Mouse (Mus musculus) stomach, embryonic 15.5 days (tissue): ENCODE measurements at regions not wholly inside any gene's neighbourhood (a gene's known extent, or its start where the extent isn't known, plus 50 kb on each side); places are given as distances from the start of the nearest gene placed in this dataset.

ENCODE experiments used
- ATAC-seq: fragments of 200-750 bp; cut with Nextera tagmentation; 2 replicates; pipeline ENCODE4 v1.8.0; 2017; ENCODE audit warnings: low read depth, moderate number of reproducible peaks, moderate TSS enrichment; ENCODE audit not compliant: insufficient read depth, low FRiP score
- H3K27ac ChIP-seq: fragments of 300-500 bp; sonication (generic); 2 replicates; pipeline ENCODE4 v1.5.1; 2015; ENCODE audit warnings: mild to moderate bottlenecking, inconsistent platforms
- H3K27me3 ChIP-seq: fragments of 300-500 bp; sonication (generic); replicated peaks from 2 replicates; pipeline ENCODE4 v1.6.1; 2015; ENCODE audit warnings: inconsistent platforms
- H3K36me3 ChIP-seq: fragments of 300-500 bp; sonication (generic); 2 replicates; pipeline ENCODE4 v1.6.1; 2015; ENCODE audit warnings: inconsistent platforms
- H3K4me1 ChIP-seq: fragments of 300-500 bp; sonication (generic); 2 replicates; pipeline ENCODE4 v1.6.1; 2015; ENCODE audit warnings: inconsistent platforms
- H3K4me2 ChIP-seq: fragments of 300-500 bp; sonication (generic); 2 replicates; pipeline ENCODE4 v1.6.1; 2015; ENCODE audit warnings: mild to moderate bottlenecking, inconsistent platforms
- H3K4me3 ChIP-seq: fragments of 300-500 bp; sonication (generic); replicated peaks from 2 replicates; pipeline ENCODE4 v1.5.1; 2015; ENCODE audit warnings: inconsistent platforms
- H3K9ac ChIP-seq: fragments of 300-500 bp; sonication (generic); 2 replicates; pipeline ENCODE4 v1.6.1; 2015; ENCODE audit warnings: inconsistent platforms
- H3K9me3 ChIP-seq: fragments of 300-500 bp; sonication (generic); 2 replicates; pipeline ENCODE4 v1.6.1; 2016; ENCODE audit warnings: inconsistent platforms
- WGBS: fragments of 180-500 bp; shearing (Covaris S2); methylation state at CpG from one replicate; pipeline ENCODE4 v1.1.7; 2015; 5-methylcytosine and 5-hydroxymethylcytosine counted together

- Histone ChIP-seq H3K27ac (no peak overlapping the region), H3K9me3 (no peaks in the 10 kb centered on the region), H3K4me3 (no peak overlapping the region), H3K4me1 (no peaks in the 10 kb centered on the region), H3K9ac (no peak overlapping the region), H3K27me3 (no peaks in the 10 kb centered on the region), H3K36me3 (no peaks in the 10 kb centered on the region), H3K4me2 (no peak overlapping the region)
- ATAC-seq = no peak
- 42% methylated on average over 1 of the region's 1 CpGs for WGBS
Observed at GRCm38 (mm10) chr4:72285112-72285675, 84.5 kb upstream of the Tle1 start.

- Histone ChIP-seq H3K27me3 (no peaks in the 10 kb centered on the region), H3K4me1 (no peaks in the 10 kb centered on the region), H3K9ac (no peak overlapping the region), H3K9me3 (no peaks in the 10 kb centered on the region), H3K27ac (no peak overlapping the region), H3K4me2 (no peak overlapping the region), H3K36me3 (no peaks in the 10 kb centered on the region), H3K4me3 (no peak overlapping the region)
- ATAC-seq = no peak
- WGBS = 80% methylated on average over 1 of the region's 1 CpGs
Observed at GRCm38 (mm10) chr4:72250531-72250930, 49.8 kb upstream of the Tle1 start.
